Mouse (Mus musculus) hindbrain, postnatal 0 days (tissue): Measurements from ENCODE around the gene Fam155a. TPM values are rescaled to one million over a fixed set of nuclear protein-coding genes. Genes with fewer than 3 reads are reported as not detected.

Source experiments
- ATAC-seq: fragments of 200-750 bp; cut with Nextera tagmentation; 2 replicates; pipeline ENCODE4 v1.8.0; 2017; ENCODE audit warnings: mild to moderate bottlenecking, moderate TSS enrichment, moderate library complexity
- DNase-seq: peaks from one replicate; pipeline ENCODE4 v3.0.0-alpha.2; 2015; ENCODE audit warnings: low spot score
- H3K27ac ChIP-seq: fragments of 300-500 bp; sonication (generic); 2 replicates; pipeline ENCODE4 v1.5.1; 2014; ENCODE audit warnings: mild to moderate bottlenecking
- H3K27me3 ChIP-seq: fragments of 300-500 bp; sonication (generic); 2 replicates; pipeline ENCODE4 v1.6.1; 2014; ENCODE audit warnings: low read length, mixed read lengths; ENCODE audit not compliant: insufficient read depth
- H3K36me3 ChIP-seq: fragments of 300-500 bp; sonication (generic); 2 replicates; pipeline ENCODE4 v1.6.1; 2014; ENCODE audit warnings: low read length, mixed read lengths; ENCODE audit not compliant: insufficient read depth
- H3K4me1 ChIP-seq: fragments of 300-500 bp; sonication (generic); 2 replicates; pipeline ENCODE4 v1.6.1; 2014; ENCODE audit warnings: antibody characterized with exemption, low read length, mixed read lengths; ENCODE audit not compliant: insufficient read depth
- H3K4me2 ChIP-seq: fragments of 300-500 bp; sonication (generic); 2 replicates; pipeline ENCODE4 v1.6.1; 2014; ENCODE audit warnings: low read depth, mild to moderate bottlenecking, low read length, moderate library complexity, mixed read lengths
- H3K4me3 ChIP-seq: fragments of 300-500 bp; sonication (generic); 2 replicates; pipeline ENCODE4 v1.5.1; 2014; ENCODE audit warnings: low read length
- H3K9ac ChIP-seq: fragments of 300-500 bp; sonication (generic); replicated peaks from 2 replicates; pipeline ENCODE4 v1.6.1; 2014; ENCODE audit warnings: mild to moderate bottlenecking, low read length, moderate library complexity, mixed read lengths
- H3K9me3 ChIP-seq: fragments of 300-500 bp; sonication (generic); 2 replicates; pipeline ENCODE4 v1.6.1; 2016; ENCODE audit warnings: low read length, mixed read lengths
- CTCF ChIP-seq: IDR thresholded peaks from 2 replicates; pipeline ENCODE4 v1.5.1; 2016; ENCODE audit warnings: antibody characterized with exemption, control low read depth, low read depth
- WGBS: fragments of 180-500 bp; shearing (Covaris S2); extraction: QIAGEN DNeasy Blood & Tissue Kit; methylation state at CpG from one replicate; pipeline ENCODE4 v1.1.7; 2014; 5-methylcytosine and 5-hydroxymethylcytosine counted together
- polyA plus RNA-seq: library from polyadenylated mRNA; unstranded; fragments of >200 nt; fragmentation: Nextera tagmentation; extraction: Ambion mirVana; gene quantifications from 2 replicates; pipeline ENCODE4 v1.2.1, GENCODE M21; 2015
- total RNA-seq: library from RNA; depleted of rRNA; stranded (reverse); fragments of >200 nt; gene quantifications from 2 replicates; pipeline ENCODE4 v1.2.3, GENCODE M21; 2014

Gene Fam155a
- total and polyA plus RNA-seq, 2 experiments from 2014 or later, result 34.0 to 117 TPM

DNA sequence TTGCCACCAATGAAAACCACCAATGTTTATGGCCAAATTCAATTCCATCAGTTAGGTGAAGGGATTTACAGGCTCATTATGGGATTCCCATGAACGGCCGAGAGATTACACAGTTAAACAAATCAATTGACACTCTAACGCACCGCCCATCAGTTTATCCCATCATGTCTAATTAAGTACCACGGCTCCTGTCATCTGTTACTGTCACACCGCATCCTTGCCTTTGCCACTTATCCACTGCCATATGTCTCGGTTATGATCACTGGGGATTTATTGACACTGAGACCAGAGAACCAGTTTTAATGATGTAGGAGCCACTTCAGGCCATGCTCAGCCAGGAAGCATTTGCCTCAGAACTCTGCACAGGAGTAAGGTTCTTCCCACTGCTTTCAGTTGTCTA lies 588.5 kb downstream of the Fam155a start:
- H3K4me1 ChIP-seq, result no peaks in the 10 kb centered on the region
- ATAC-seq (no peak), DNase-seq (no peak)
- H3K4me2 ChIP-seq, result no peak overlapping the region
- H3K4me3 ChIP-seq, result no peak overlapping the region
- H3K36me3 ChIP-seq, result no peaks in the 10 kb centered on the region
- H3K27me3 ChIP-seq, result no peaks in the 10 kb centered on the region
- H3K9me3 ChIP-seq, result no peaks in the 10 kb centered on the region
- H3K9ac ChIP-seq, result no peak overlapping the region
- 70% methylated on average over 7 of the region's 7 CpGs for WGBS
- TF ChIP-seq CTCF, result no peak
- H3K27ac ChIP-seq, result no peak overlapping the region

DNA sequence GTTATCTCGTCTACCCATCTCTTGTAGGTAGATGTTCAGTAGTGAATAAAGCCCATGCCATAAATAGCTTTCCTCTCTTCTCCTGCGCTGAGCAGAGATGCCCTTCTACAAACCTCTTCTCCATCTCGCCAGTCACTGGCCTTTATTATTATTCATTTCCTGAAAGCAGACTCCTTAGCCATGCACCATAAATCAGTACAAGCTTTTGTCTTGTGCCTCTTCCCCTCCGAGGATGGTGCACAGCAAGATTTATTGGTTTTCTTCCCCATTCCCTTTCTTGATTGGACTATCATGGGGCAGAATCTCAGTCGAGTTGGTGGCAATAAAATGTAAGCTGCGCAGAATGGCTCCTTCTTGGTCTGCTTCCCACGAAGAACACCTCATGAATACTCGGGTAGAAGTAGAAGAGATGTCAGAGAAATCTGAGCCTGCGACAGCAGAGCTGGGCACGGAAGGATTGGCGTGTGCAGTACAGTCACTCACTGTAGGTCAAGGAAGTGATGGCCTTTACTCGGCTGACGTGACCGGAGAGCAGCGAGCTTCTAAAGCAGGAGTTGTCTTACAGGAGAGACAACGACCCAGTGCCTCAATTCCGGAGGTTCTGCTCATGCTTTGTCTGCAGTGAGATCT lies 590.2 kb downstream of the Fam155a start:
- no peak for TF ChIP-seq CTCF
- Histone ChIP-seq H3K4me2 (no peak overlapping the region), H3K4me3 (no peak overlapping the region), H3K9me3 (no peaks in the 10 kb centered on the region), H3K27me3 (no peaks in the 10 kb centered on the region), H3K36me3 (no peaks in the 10 kb centered on the region), H3K27ac (no peak overlapping the region), H3K4me1 (no peaks in the 10 kb centered on the region), H3K9ac (no peak overlapping the region)
- 82% methylated on average over 17 of the region's 17 CpGs for WGBS
- DNase-seq (no peak), ATAC-seq (no peak)

DNA sequence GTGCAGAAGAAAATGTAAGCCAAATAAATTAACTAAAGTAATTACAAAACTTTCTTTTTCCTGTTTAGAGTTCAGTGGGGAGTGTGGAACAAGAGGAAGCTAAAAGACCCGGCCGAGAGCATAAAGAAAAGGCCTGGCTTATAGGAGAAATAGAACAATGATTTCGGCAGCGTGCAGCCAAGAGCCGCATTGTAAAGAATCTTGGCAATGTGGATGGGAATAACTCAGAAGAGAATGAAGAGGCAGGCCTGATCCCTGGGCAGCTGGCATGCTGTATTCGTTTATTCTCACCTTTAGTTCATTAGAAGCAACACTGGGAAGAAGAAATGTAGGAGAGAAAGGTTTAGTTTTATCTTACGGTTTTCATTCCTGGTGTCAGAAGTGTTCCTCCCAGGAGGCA lies 594.0 kb downstream of the Fam155a start:
- no peak for TF ChIP-seq CTCF
- H3K4me2 ChIP-seq, result no peak overlapping the region
- no peak overlapping the region for H3K27ac ChIP-seq
- ATAC-seq (no peak), DNase-seq (no peak)
- no peaks in the 10 kb centered on the region for H3K27me3 ChIP-seq
- H3K4me1 ChIP-seq, result no peaks in the 10 kb centered on the region
- 38% methylated on average over 7 of the region's 7 CpGs for WGBS
- no peaks in the 10 kb centered on the region for H3K36me3 ChIP-seq
- H3K9me3 ChIP-seq, result no peaks in the 10 kb centered on the region
- no peak overlapping the region for H3K4me3 ChIP-seq
- no peak overlapping the region for H3K9ac ChIP-seq

DNA sequence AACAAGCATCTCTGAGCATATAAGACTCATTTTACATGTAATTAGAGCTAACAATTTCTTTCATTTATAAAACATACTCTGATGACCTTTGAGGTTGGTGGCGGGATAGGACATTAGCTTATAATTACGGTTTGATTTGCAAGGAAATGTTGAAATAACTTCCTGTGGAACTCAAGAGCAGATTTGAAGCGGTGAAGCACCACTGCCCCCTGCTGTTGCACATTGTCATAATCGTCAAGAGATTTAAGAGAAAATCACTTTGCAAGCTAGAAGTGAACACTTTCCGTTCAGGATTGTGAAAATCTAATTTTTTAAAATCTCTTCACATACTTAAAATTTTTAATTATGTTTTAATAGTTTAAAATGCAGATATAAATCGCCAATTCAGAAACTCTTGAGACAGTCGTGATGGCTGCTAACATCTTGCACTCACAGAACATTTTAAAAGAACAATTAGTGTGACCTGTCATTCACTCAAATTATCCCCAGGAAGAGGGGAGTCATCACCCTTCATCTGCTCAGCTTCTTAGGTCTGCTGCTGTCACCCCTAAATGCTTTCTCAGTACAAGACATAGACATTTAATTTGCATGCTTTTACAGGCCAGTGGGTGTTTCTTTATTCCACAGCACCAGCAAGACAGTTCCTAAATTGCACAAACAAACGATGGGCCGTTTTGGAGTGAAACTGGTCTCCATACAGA lies 595.9 kb downstream of the Fam155a start:
- Histone ChIP-seq H3K4me1 (no peaks in the 10 kb centered on the region), H3K27me3 (no peaks in the 10 kb centered on the region), H3K9me3 (no peaks in the 10 kb centered on the region), H3K36me3 (no peaks in the 10 kb centered on the region), H3K9ac (no peak overlapping the region), H3K4me3 (no peak overlapping the region), H3K27ac (no peak overlapping the region), H3K4me2 (no peak overlapping the region)
- ATAC-seq (no peak), DNase-seq (peak; percentile 92)
- TF ChIP-seq CTCF, result peak; percentile 91
- 17% methylated on average over 9 of the region's 9 CpGs for WGBS

DNA sequence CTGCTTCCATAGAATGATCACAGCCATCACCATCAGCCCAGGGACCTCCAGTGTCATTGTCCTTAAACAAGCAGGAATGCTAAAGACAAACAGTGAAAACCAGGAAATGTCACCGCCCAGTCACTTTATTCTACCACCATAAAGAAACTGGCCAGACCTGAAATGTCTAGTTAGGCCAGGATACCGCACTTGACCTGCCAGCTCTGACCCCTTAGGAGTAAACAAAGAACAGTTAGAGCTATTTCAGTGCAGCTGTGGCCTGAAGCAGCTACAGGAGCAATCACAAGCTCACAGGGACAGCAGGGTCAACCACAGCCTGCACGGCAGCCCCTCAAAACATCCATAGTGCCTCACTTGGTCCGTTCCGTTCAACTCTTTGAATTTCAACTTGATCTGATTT lies 599.1 kb downstream of the Fam155a start:
- Histone ChIP-seq H3K27ac (no peak overlapping the region), H3K27me3 (no peaks in the 10 kb centered on the region), H3K9me3 (no peaks in the 10 kb centered on the region), H3K4me3 (no peak overlapping the region), H3K9ac (no peak overlapping the region), H3K4me2 (no peak overlapping the region), H3K4me1 (no peaks in the 10 kb centered on the region), H3K36me3 (no peaks in the 10 kb centered on the region)
- no peak for TF ChIP-seq CTCF
- ATAC-seq (no peak), DNase-seq (no peak)
- 88% methylated on average over 5 of the region's 5 CpGs for WGBS

DNA sequence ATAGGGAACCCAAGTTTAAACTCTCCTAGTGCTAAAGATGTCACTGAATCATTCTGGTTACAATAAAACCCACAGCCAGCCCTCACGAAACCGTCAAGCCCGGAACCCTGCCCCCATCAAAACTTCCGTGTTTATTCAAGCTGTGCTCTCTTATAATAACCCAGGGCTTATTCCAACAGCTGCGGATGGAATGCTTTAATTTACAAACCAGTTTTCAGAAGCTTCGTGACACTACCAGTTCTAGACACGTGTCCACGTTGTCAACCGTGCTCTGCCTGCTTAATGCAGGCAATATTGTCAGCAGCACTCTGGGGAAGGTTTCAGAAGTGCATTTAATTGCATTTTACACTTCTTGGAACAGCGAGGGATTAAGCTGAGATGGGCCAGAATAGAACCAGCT lies 603.0 kb downstream of the Fam155a start:
- Histone ChIP-seq H3K4me3 (no peak overlapping the region), H3K9me3 (no peaks in the 10 kb centered on the region), H3K9ac (no peak overlapping the region), H3K27ac (no peak overlapping the region), H3K4me1 (no peaks in the 10 kb centered on the region), H3K4me2 (no peak overlapping the region), H3K27me3 (no peaks in the 10 kb centered on the region), H3K36me3 (no peaks in the 10 kb centered on the region)
- WGBS, result 50% methylated on average over 10 of the region's 10 CpGs
- ATAC-seq (peak; percentile 59; the same call in 1 of the 2 replicates), DNase-seq (peak; percentile 30)
- TF ChIP-seq CTCF, result no peak

DNA sequence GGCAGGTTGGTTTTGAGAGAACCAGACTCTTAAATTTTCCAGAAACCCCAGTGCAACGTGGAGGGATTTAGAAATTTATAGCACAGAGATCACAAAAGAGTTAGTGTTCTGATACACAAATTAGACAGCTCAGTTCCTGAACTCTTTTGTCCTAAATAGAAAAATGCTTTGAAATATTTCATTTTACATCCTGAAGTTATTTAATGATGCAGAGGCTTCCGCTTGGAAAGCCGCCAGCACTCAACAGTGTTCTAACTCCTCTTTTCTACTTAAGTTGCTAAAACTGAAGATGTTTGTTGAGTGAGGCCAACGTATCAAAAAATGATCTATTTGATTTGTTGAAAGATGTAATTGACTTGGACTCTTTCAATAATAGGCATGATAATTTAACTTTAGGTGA lies 609.4 kb downstream of the Fam155a start:
- H3K4me2 ChIP-seq, result no peak overlapping the region
- no peak overlapping the region for H3K4me3 ChIP-seq
- H3K4me1 ChIP-seq, result 0 out of 2 replicates have a peak, but pooled peaks cover 6% of the 10 kb centered on the region
- whole genome bisulfite sequencing, result 86% methylated on average over 4 of the region's 4 CpGs
- no peak overlapping the region for H3K9ac ChIP-seq
- no peak overlapping the region for H3K27ac ChIP-seq
- DNase-seq (no peak), ATAC-seq (no peak)
- no peaks in the 10 kb centered on the region for H3K36me3 ChIP-seq
- no peaks in the 10 kb centered on the region for H3K9me3 ChIP-seq
- TF ChIP-seq CTCF, result no peak
- no peaks in the 10 kb centered on the region for H3K27me3 ChIP-seq
